Mouse (Mus musculus): ENCODE data around the gene Anxa6. TPM values are rescaled to one million over a fixed set of nuclear protein-coding genes. Genes with fewer than 3 reads are reported as not detected.

The Anxa6 gene
- polyA plus RNA-seq, 1 experiment from 2014 or later: 38.3 TPM

DNA sequence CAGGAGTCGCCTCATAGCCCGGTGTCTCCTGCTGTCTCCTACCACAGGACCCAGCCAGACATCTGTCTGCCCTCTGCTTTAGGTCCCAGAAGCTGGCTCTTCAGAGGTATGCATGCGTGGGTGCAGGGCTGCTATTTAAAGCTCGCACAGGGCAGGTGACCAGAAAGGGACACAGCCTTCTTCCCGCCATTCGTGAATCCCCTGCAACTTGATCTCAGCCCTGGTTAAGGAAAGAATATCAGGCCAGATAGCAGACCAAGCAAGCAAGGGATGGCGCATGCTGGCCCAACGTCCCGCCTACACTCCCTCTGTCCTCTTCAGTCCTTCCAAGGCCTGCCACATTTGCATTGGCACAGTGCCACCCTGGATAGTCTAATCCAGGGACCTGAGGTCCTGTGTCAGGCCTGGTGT lies 17.4 kb downstream of the Anxa6 start:
- H3K4me2 ChIP-seq (ENCODE audit: low read length): no peak overlapping the region
- H3K9ac ChIP-seq (replicated peaks; ENCODE audit: low read length): no peak overlapping the region
- 79% methylated on average over 9 of the region's 9 CpGs for WGBS
- H3K27ac ChIP-seq (replicated peaks; ENCODE audit: low read depth, low read length): no peak overlapping the region
- ATAC-seq (ENCODE audit: low FRiP score, low TSS enrichment) (no peak), DNase-seq (peak; percentile 75)
- no peaks in the 10 kb centered on the region for H3K9me3 ChIP-seq (ENCODE audit: control insufficient read depth, low read length)
- no peaks in the 10 kb centered on the region for H3K27me3 ChIP-seq (ENCODE audit: control insufficient read depth, insufficient read depth, low read length)
- peaks cover 5% of the 10 kb centered on the region; the same call in 1 of the 2 replicates for H3K4me1 ChIP-seq (ENCODE audit: control insufficient read depth, insufficient read depth, low read length)
- 0 out of 2 replicates have a peak, but pooled peaks cover 2% of the 10 kb centered on the region for H3K36me3 ChIP-seq (ENCODE audit: control insufficient read depth, insufficient read depth, low read length)
- H3K4me3 ChIP-seq (replicated peaks; ENCODE audit: low read depth, low read length): no peak overlapping the region

- H3K9me3 ChIP-seq (ENCODE audit: control insufficient read depth, low read length): no peaks in the 10 kb centered on the region
- no peak for ATAC-seq (ENCODE audit: low FRiP score, low TSS enrichment)
- no peak overlapping the region for H3K4me2 ChIP-seq (ENCODE audit: low read length)
- H3K4me3 ChIP-seq (replicated peaks; ENCODE audit: low read depth, low read length): no peak overlapping the region
- DNase-seq: peak; percentile 56
- H3K9ac ChIP-seq (replicated peaks; ENCODE audit: low read length): no peak overlapping the region
- peaks cover 5% of the 10 kb centered on the region; the same call in 1 of the 2 replicates for H3K4me1 ChIP-seq (ENCODE audit: control insufficient read depth, insufficient read depth, low read length)
- H3K27me3 ChIP-seq (ENCODE audit: control insufficient read depth, insufficient read depth, low read length): no peaks in the 10 kb centered on the region
- H3K36me3 ChIP-seq (ENCODE audit: control insufficient read depth, insufficient read depth, low read length): 0 out of 2 replicates have a peak, but pooled peaks cover 2% of the 10 kb centered on the region
- H3K27ac ChIP-seq (replicated peaks; ENCODE audit: low read depth, low read length): no peak overlapping the region
- WGBS: 64% methylated on average over 3 of the region's 3 CpGs
Observed at GRCm38 (mm10) chr11:55015264-55015663, 18.0 kb downstream of the Anxa6 start.

DNA sequence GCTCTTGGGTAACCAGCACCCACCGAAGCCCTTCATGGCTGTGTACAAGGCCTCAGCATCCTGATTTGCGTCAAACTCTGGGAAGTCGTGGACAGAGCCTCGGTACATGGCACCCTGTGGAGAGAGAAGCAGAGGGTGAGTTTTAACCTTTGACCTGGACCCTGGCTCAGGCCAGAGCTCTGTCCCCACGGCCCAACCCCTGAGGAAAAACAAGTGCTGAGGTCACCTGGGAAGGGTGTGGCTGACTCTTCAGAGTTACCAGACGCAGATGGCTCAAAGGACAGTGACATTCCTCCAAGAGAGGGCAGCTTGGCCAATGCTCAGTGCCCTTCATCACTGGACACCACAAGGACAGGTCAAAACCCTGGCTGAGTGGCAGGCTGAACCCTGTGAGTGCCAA lies 19.4 kb downstream of the Anxa6 start:
- Histone ChIP-seq H3K4me3 (replicated peaks; ENCODE audit: low read depth, low read length) (no peak overlapping the region), H3K27ac (replicated peaks; ENCODE audit: low read depth, low read length) (no peak overlapping the region), H3K27me3 (ENCODE audit: control insufficient read depth, insufficient read depth, low read length) (no peaks in the 10 kb centered on the region), H3K9ac (replicated peaks; ENCODE audit: low read length) (no peak overlapping the region), H3K4me2 (ENCODE audit: low read length) (no peak overlapping the region), H3K9me3 (ENCODE audit: control insufficient read depth, low read length) (no peaks in the 10 kb centered on the region), H3K4me1 (ENCODE audit: control insufficient read depth, insufficient read depth, low read length) (peaks cover 5% of the 10 kb centered on the region; the same call in 1 of the 2 replicates), H3K36me3 (ENCODE audit: control insufficient read depth, insufficient read depth, low read length) (0 out of 2 replicates have a peak, but pooled peaks cover 2% of the 10 kb centered on the region)
- WGBS: 67% methylated on average over 6 of the region's 6 CpGs
- DNase-seq (no peak), ATAC-seq (ENCODE audit: low FRiP score, low TSS enrichment) (no peak)

- H3K4me2 ChIP-seq (ENCODE audit: low read length): no peak overlapping the region
- H3K27me3 ChIP-seq (ENCODE audit: control insufficient read depth, insufficient read depth, low read length): no peaks in the 10 kb centered on the region
- no peak for ATAC-seq (ENCODE audit: low FRiP score, low TSS enrichment)
- no peak overlapping the region for H3K27ac ChIP-seq (replicated peaks; ENCODE audit: low read depth, low read length)
- no peak overlapping the region for H3K4me3 ChIP-seq (replicated peaks; ENCODE audit: low read depth, low read length)
- no peak overlapping the region for H3K9ac ChIP-seq (replicated peaks; ENCODE audit: low read length)
- 81% methylated on average over 5 of the region's 5 CpGs for WGBS
- H3K36me3 ChIP-seq (ENCODE audit: control insufficient read depth, insufficient read depth, low read length): 0 out of 2 replicates have a peak, but pooled peaks cover 2% of the 10 kb centered on the region
- DNase-seq: peak; percentile 31
- no peaks in the 10 kb centered on the region for H3K9me3 ChIP-seq (ENCODE audit: control insufficient read depth, low read length)
- H3K4me1 ChIP-seq (ENCODE audit: control insufficient read depth, insufficient read depth, low read length): peaks cover 5% of the 10 kb centered on the region; the same call in 1 of the 2 replicates
Observed at GRCm38 (mm10) chr11:55012551-55013521, 20.4 kb downstream of the Anxa6 start.

GRCm38 (mm10) chr11:55011440-55011839 lies 21.8 kb downstream of the Anxa6 start:
- Histone ChIP-seq H3K27me3 (ENCODE audit: control insufficient read depth, insufficient read depth, low read length) (no peaks in the 10 kb centered on the region), H3K9me3 (ENCODE audit: control insufficient read depth, low read length) (no peaks in the 10 kb centered on the region), H3K4me3 (replicated peaks; ENCODE audit: low read depth, low read length) (no peak overlapping the region), H3K9ac (replicated peaks; ENCODE audit: low read length) (no peak overlapping the region), H3K4me2 (ENCODE audit: low read length) (no peak overlapping the region), H3K27ac (replicated peaks; ENCODE audit: low read depth, low read length) (no peak overlapping the region), H3K36me3 (ENCODE audit: control insufficient read depth, insufficient read depth, low read length) (0 out of 2 replicates have a peak, but pooled peaks cover 2% of the 10 kb centered on the region), H3K4me1 (ENCODE audit: control insufficient read depth, insufficient read depth, low read length) (peaks cover 5% of the 10 kb centered on the region; the same call in 1 of the 2 replicates)
- DNase-seq (no peak), ATAC-seq (ENCODE audit: low FRiP score, low TSS enrichment) (no peak)
- whole genome bisulfite sequencing: 89% methylated on average over 3 of the region's 3 CpGs

DNA sequence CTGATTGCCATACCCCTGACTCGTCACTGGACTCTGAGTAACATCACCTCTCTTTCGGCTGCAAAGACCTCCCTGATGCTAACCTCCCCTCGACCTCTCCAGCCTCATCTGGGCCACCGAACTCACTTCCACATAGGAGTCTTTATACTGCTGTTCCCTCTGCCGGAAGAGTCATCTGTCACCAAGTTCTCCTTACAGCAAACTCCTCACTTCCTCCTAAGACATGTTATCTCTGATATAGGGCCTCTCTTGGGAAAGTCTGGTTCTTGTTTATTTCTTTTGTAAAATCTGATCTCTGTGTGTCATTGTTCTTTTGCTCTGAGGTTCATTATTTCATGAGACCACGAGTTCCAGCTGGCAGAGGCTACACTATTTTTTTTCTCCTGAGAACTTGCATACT lies 25.0 kb downstream of the Anxa6 start:
- Histone ChIP-seq H3K36me3 (ENCODE audit: control insufficient read depth, insufficient read depth, low read length) (0 out of 2 replicates have a peak, but pooled peaks cover 2% of the 10 kb centered on the region), H3K27ac (replicated peaks; ENCODE audit: low read depth, low read length) (no peak overlapping the region), H3K4me1 (ENCODE audit: control insufficient read depth, insufficient read depth, low read length) (no peaks in the 10 kb centered on the region), H3K27me3 (ENCODE audit: control insufficient read depth, insufficient read depth, low read length) (no peaks in the 10 kb centered on the region), H3K4me2 (ENCODE audit: low read length) (no peak overlapping the region), H3K9me3 (ENCODE audit: control insufficient read depth, low read length) (no peaks in the 10 kb centered on the region), H3K4me3 (replicated peaks; ENCODE audit: low read depth, low read length) (no peak overlapping the region), H3K9ac (replicated peaks; ENCODE audit: low read length) (no peak overlapping the region)
- DNase-seq (no peak), ATAC-seq (ENCODE audit: low FRiP score, low TSS enrichment) (no peak)
- WGBS: 88% methylated on average over 6 of the region's 6 CpGs

DNA sequence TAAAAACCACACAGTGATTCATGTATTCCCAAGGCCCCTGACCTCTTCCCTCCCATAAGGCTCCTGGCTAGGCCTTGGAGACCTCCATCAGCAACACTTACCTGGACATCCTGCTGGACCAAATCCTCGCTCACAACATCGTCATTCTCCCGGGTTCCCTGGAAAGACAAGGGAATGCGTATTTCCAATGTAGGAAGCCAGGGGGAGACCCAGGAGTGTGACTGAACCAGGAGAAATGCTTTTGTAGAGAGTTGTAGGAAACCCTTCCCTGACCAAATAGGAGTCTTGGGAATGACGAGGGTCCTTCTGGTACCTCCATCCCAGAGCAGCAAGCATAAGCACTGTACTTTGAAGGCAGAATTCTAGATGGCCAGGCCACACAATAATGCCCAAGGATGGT lies 27.6 kb downstream of the Anxa6 start:
- Histone ChIP-seq H3K4me1 (ENCODE audit: control insufficient read depth, insufficient read depth, low read length) (no peaks in the 10 kb centered on the region), H3K27me3 (ENCODE audit: control insufficient read depth, insufficient read depth, low read length) (no peaks in the 10 kb centered on the region), H3K27ac (replicated peaks; ENCODE audit: low read depth, low read length) (no peak overlapping the region), H3K36me3 (ENCODE audit: control insufficient read depth, insufficient read depth, low read length) (no peaks in the 10 kb centered on the region), H3K4me3 (replicated peaks; ENCODE audit: low read depth, low read length) (no peak overlapping the region), H3K9ac (replicated peaks; ENCODE audit: low read length) (no peak overlapping the region), H3K9me3 (ENCODE audit: control insufficient read depth, low read length) (no peaks in the 10 kb centered on the region; the same call in 1 of the 2 replicates), H3K4me2 (ENCODE audit: low read length) (no peak overlapping the region)
- no peak for DNase-seq
- WGBS: 85% methylated on average over 5 of the region's 5 CpGs
- ATAC-seq (ENCODE audit: low FRiP score, low TSS enrichment): no peak

GRCm38 (mm10) chr11:55004970-55005502 lies 28.2 kb downstream of the Anxa6 start:
- no peaks in the 10 kb centered on the region for H3K4me1 ChIP-seq (ENCODE audit: control insufficient read depth, insufficient read depth, low read length)
- H3K27ac ChIP-seq (replicated peaks; ENCODE audit: low read depth, low read length): no peak overlapping the region
- WGBS: 89% methylated on average over 7 of the region's 7 CpGs
- H3K9ac ChIP-seq (replicated peaks; ENCODE audit: low read length): no peak overlapping the region
- H3K4me2 ChIP-seq (ENCODE audit: low read length): no peak overlapping the region
- H3K27me3 ChIP-seq (ENCODE audit: control insufficient read depth, insufficient read depth, low read length): no peaks in the 10 kb centered on the region
- H3K4me3 ChIP-seq (replicated peaks; ENCODE audit: low read depth, low read length): no peak overlapping the region
- ATAC-seq (ENCODE audit: low FRiP score, low TSS enrichment): no peak
- no peaks in the 10 kb centered on the region; the same call in 1 of the 2 replicates for H3K9me3 ChIP-seq (ENCODE audit: control insufficient read depth, low read length)
- no peak for DNase-seq
- no peaks in the 10 kb centered on the region for H3K36me3 ChIP-seq (ENCODE audit: control insufficient read depth, insufficient read depth, low read length)
